Mouse (Mus musculus) thymus, postnatal 25 days (tissue): ENCODE measurements at regions not wholly inside any gene's neighbourhood (a gene's known extent, or its start where the extent isn't known, plus 50 kb on each side); places are given as distances from the start of the nearest gene placed in this dataset.

Experiments
- DNase-seq: peaks from one replicate; pipeline ENCODE4 v3.0.0; 2022

- no peak for DNase-seq
Measured at GRCm38 (mm10) chr12:77085894-77086293, 123.9 kb upstream of the Max start.

DNA sequence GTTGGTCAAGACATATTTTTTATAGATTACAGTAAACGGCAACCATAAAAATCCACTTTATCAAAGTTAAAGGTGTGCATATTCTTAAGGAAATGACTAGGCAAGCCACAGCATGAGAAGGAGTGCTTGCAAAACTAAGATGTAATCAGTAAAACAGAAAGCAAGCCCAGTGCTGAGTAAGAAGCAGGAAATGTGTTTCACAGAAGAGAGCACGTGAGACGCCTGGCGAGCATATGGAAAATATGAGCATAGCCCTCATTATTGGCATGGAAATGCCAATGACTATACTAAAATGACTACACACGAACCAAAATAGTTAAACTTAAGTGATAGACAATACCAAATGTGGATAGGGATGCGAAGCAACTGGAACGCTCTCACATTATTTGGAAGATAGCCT is 123.2 kb upstream of the Max start:
- no peak for DNase-seq

- DNase-seq, result no peak
Measured at GRCm38 (mm10) chr12:77084744-77085143, 122.7 kb upstream of the Max start.

- DNase-seq, result no peak
Measured at GRCm38 (mm10) chr12:77084343-77084742, 122.3 kb upstream of the Max start.

GRCm38 (mm10) chr12:77083760-77084159 is 121.8 kb upstream of the Max start:
- no peak for DNase-seq

DNA sequence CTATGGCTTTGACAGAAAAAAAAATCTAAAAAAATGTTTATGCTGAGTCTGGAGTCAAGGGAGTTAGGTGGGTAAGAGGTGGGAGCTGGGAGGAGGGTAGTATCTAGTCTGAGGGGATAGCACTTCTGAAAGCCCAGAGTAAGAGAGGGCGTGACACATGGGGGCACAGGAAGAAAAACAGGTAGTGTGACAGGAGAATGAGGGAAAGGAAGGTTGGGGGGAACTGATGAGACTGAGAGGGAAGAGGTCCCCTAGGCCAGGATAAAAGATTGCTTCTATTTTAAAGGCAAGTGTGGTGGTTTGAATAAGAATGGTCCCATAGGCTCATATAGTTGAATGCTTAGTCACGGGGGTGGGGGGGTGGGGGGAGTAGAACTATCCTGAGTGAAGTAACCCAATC is 119.8 kb upstream of the Max start:
- no peak for DNase-seq

DNA sequence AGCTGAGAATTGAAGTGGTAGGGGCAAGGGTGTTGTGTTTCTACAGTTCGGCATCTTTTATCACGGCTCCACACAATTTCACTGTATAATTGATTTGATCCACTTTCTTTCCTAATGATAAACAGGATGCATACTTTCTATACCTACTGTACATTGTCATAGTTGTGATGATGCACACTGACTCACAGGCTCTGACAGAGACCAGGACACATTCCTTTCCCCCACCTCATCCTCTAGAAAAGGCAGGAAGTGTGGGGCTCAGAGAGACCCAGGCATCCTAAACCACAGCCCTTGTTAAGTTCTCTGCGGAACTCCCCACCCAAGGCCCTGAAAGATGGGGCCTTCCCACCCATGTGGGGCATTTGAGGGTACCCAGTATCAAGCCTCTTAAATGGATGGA is 117.5 kb upstream of the Max start:
- no peak for DNase-seq

GRCm38 (mm10) chr12:77076678-77077077 is 114.7 kb upstream of the Max start:
- no peak for DNase-seq

GRCm38 (mm10) chr12:77074602-77075001 is 112.6 kb upstream of the Max start:
- no peak for DNase-seq

DNA sequence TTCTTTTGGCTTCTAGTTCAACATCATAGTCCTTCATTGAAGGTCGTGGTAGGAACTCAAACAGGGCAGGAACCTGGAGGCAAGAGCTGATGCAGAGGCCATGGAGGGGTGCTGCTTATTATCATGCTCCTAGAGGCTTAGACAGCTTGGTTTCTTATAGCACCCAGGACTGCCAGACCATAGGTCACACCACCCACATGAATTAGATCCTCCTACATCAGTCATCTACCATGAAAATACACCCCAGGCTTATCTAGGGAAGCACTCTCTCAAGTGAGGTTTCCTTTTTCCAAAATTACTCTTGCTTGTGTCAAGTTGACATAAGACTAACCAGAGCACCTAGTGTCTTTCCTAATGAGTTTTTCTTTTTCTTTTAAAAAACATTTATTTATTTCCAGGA is 109.7 kb upstream of the Max start:
- no peak for DNase-seq

DNA sequence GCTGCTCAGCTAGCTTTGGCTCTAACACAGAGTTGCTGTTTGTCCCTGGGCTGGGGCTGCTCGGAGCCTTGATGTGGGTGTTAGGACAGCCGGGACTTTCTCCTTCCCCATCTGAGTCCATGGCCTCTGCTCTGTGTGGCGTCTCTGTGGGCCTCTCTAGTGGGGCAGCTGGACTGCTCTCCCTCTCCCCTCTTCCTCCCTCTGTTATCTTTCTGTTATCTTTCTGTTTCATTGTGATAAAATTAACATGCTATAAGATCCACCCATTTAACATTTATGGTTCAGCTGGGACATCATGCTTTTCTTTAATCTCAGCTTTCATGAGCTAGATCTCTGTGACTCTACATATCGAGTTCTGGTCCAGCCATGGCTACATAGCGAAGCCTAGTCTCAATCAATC is 105.9 kb upstream of the Max start:
- DNase-seq, result no peak

DNA sequence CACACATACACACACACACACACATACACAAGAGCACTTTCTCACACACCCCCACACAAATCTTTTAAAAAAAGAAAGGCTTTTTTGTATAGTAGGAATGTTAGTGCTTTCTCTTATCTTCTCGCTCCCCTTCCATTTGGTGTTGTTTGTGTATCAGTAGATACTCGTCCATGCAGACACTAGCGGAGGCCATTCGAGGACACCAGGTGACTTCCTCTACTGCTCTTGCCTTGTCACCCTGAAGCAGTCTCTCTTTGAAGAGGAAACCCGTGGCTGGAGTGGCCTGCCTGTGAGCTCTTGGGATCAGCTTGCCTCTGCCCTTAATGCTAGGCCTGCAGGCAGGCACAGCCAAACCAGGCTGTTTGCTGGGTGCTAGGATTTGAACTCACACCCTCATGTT is 105.1 kb upstream of the Max start:
- no peak for DNase-seq

- DNase-seq, result no peak
Measured at GRCm38 (mm10) chr12:77065645-77066512, 103.9 kb upstream of the Max start.

DNA sequence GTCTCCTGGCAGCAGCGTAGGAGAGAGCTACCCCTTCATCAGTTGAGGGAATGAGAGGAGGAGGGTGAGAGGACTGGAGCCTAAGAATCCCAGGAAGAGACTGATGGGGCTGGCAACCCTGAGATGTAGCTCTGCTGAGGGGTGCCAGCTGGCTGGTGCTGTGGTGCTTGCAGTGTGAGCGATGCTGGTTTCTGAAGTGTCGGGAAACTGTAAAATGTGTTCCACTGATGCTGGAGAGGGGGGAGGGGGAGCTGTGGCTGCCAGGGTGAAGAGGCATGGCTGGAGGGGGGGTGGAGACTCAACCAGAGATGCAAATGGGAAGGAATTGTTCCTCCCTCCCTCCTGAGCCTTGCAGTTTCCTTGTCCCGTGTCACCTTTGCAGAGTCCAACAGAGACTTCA is 102.0 kb upstream of the Max start:
- no peak for DNase-seq

DNA sequence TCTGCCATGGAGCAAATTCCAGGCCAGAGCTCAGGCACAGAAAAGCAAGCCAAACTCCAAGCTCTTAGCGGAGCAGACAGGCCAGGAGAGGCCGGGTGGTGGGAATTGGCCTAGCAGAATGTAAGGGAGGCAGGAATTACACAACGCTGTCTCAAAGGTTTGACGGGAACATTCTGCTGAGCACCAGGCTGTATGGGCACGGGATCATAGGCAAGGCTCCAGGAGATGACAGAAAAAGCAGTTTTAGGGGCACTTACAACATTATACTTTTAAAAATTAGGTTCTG is 99.5 kb upstream of the Max start:
- DNase-seq, result no peak

DNA sequence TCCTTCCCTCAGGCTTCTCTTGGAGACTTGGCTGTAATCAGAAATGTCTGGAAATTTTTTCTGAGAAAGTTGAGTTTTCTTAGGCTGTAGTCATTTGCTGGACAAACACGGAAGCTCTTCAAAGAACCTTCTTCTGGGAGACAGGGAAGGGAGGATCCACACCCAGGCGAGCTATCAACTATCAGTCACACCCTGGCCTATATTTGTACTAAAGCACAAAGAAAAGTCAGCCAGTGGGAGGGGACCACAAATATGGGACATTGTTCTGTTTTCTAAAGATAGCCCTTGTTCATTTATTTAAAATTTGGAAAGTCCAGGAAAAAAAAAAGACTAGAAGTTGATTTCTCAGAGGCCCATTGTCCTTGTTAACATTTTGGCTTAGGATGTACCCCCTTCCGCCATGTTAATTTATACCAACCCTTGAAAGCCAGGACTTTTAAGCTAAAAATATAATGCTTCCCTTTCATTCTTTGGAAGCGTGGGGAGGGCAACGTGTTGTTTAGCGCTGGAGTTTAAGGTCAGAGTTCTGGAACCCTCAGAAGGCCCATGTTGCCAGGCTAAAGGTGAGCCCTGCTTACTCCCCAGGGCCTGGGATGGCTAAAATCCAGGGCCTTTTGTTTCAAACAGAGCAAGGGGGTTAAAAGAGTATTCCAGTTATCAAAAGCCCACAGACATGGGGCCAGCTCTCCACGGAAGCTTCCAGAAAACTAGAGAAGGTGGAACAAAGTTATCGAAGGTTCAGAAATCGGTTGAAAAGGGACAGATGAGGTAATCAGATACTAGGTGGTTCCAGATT is 99.0 kb upstream of the Max start:
- DNase-seq, result no peak

- DNase-seq, result peak; percentile 62
Measured at GRCm38 (mm10) chr12:77060060-77060695, 98.2 kb upstream of the Max start.

DNA sequence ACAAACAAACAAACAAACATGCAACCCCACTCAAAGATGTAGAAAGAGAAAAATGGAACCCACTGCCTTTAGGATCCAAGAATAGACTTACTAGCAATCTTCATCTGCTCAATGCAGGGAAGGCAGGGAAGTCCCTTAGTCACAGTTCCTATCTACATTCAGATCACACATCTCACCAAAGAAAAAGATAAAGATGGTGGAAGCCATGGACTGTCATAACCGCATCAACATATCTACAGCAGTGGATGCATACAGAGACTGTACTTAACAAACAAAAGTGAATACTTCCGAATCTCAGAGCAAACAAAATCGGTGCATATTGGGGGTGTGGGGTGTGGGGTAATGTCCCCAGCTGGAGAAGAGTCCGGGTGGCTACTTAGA is 97.7 kb upstream of the Max start:
- no peak for DNase-seq

DNA sequence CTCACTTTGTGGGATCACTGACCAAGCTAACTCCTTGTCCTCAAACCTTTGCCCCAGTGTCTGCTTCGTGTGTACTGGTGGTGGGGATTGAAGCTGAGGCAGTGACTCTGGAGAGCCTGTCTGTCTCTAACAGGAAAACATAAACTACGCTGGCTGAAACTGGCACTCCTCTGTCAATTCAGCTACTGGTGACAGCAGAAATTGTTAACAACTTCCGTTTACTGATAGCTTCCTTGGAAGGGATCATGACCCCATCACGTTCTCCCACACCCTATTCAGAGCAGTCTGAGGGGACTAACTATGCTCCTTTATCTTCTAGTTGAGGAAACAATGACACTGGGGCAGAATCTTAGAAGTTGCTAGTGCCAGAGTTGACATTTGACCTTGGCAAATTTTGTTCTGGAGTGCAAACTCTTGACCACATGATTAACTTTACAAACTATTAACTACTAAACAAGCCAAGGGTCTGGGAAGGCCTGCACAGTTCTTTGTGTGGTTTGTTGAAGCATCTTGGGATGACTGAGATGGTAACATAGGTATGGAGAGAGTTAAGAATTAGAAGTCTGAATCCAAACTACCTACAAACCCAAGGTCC is 96.7 kb upstream of the Max start:
- no peak for DNase-seq

- peak; percentile 58 for DNase-seq
Measured at GRCm38 (mm10) chr12:77056748-77057370, 94.9 kb upstream of the Max start.

- DNase-seq, result no peak
Measured at GRCm38 (mm10) chr12:77054700-77055099, 92.7 kb upstream of the Max start.

DNA sequence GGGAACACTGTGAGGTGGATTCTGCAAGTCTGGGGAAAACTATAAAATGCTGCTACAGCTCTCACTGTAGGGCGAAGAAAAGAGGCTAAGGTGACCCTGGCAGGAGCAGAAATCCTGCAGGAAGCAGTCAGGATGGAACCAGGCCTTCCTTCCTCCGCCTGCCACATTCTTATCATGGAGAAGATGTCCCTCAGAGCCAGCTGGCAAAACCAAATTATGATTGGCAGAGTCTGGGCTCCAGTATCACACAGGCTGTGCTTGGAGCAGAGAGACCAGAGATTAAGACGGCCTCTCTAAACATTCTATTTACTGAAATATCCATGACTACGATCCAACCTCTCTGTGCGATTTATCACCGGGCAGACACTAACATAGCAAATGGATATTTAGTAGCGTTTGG is 92.2 kb upstream of the Max start:
- no peak for DNase-seq

GRCm38 (mm10) chr12:77052853-77053252 is 90.9 kb upstream of the Max start:
- peak; percentile 78 for DNase-seq
